Mouse (Mus musculus) hindbrain, embryonic 10.5 days (tissue): Measurements from ENCODE around the gene Syt15. TPM values are rescaled to one million over a fixed set of nuclear protein-coding genes. Genes with fewer than 3 reads are reported as not detected.

Experiments used
- DNase-seq: peaks from one replicate; pipeline ENCODE4 v3.0.0-alpha.2; 2017; ENCODE audit warnings: low spot score
- H3K27ac ChIP-seq: fragments of 300-500 bp; sonication (generic); 2 replicates; pipeline ENCODE4 v1.5.1; 2016; ENCODE audit warnings: mild to moderate bottlenecking, moderate library complexity
- H3K27me3 ChIP-seq: fragments of 300-500 bp; sonication (generic); 2 replicates; pipeline ENCODE4 v1.6.1; 2016; ENCODE audit warnings: mild to moderate bottlenecking; ENCODE audit not compliant: poor library complexity, insufficient read depth, severe bottlenecking
- H3K36me3 ChIP-seq: fragments of 300-500 bp; sonication (generic); 2 replicates; pipeline ENCODE4 v1.6.1; 2016; ENCODE audit warnings: mild to moderate bottlenecking, moderate library complexity
- H3K4me1 ChIP-seq: fragments of 300-500 bp; sonication (generic); replicated peaks from 2 replicates; pipeline ENCODE4 v1.6.1; 2016; ENCODE audit warnings: mild to moderate bottlenecking
- H3K4me3 ChIP-seq: fragments of 300-500 bp; sonication (generic); 2 replicates; pipeline ENCODE4 v1.5.1; 2016; ENCODE audit warnings: mild to moderate bottlenecking, moderate library complexity
- H3K9me3 ChIP-seq: fragments of 300-500 bp; sonication (generic); 2 replicates; pipeline ENCODE4 v1.6.1; 2016; ENCODE audit warnings: mild to moderate bottlenecking, moderate library complexity
- WGBS: fragments of 180-500 bp; shearing (Covaris S2); methylation state at CpG from one replicate; pipeline ENCODE4 v1.1.7; 2016; 5-methylcytosine and 5-hydroxymethylcytosine counted together
- polyA plus RNA-seq: library from polyadenylated mRNA; unstranded; fragments of >200 nt; fragmentation: Nextera tagmentation; extraction: Ambion mirVana; gene quantifications from 2 replicates; pipeline ENCODE4 v1.2.1, GENCODE M21; 2016

The Syt15 gene
- 0.14 and 0.17 TPM in 2 replicates for polyA plus RNA-seq

- WGBS = 75% methylated on average over 6 of the region's 6 CpGs
- no peaks in the 10 kb centered on the region for H3K36me3 ChIP-seq
- peak within 1 kb of the TSS; percentile 45 for H3K4me3 ChIP-seq
- H3K27ac ChIP-seq = no peak within 1 kb of the TSS; the same call in 1 of the 2 replicates
- H3K4me1 ChIP-seq = peaks cover 5% of the 10 kb centered on the region
- H3K27me3 ChIP-seq = peaks cover 47% of the 10 kb centered on the region
- no peak for DNase-seq
- no peaks in the 10 kb centered on the region for H3K9me3 ChIP-seq
These were observed at the start of gene Syt15 for GRCm38 (mm10) chr14:34219295-34219694. Gene Syt15, plus strand, starts transcription at chr14:34219595.

GRCm38 (mm10) chr14:34171107-34171506, 48.3 kb upstream of the Syt15 start:
- no peak overlapping the region for H3K4me3 ChIP-seq
- no peak for DNase-seq
- H3K27ac ChIP-seq = no peak overlapping the region
- H3K36me3 ChIP-seq = no peaks in the 10 kb centered on the region
- no peaks in the 10 kb centered on the region for H3K27me3 ChIP-seq
- H3K9me3 ChIP-seq = no peaks in the 10 kb centered on the region
- H3K4me1 ChIP-seq = no peaks in the 10 kb centered on the region
- 92% methylated on average over 3 of the region's 3 CpGs for WGBS

- Histone ChIP-seq H3K4me3 (no peak overlapping the region), H3K36me3 (no peaks in the 10 kb centered on the region), H3K27ac (no peak overlapping the region), H3K27me3 (no peaks in the 10 kb centered on the region), H3K9me3 (0 out of 2 replicates have a peak, but pooled peaks cover 10% of the 10 kb centered on the region), H3K4me1 (no peaks in the 10 kb centered on the region)
- DNase-seq = no peak
- WGBS = 93% methylated on average over 3 of the region's 3 CpGs
These were observed 40.0 kb upstream of the Syt15 start for GRCm38 (mm10) chr14:34179351-34179750.

- no peaks in the 10 kb centered on the region for H3K36me3 ChIP-seq
- no peak for DNase-seq
- WGBS = 94% methylated on average over 1 of the region's 1 CpGs
- 0 out of 2 replicates have a peak, but pooled peaks cover 10% of the 10 kb centered on the region for H3K9me3 ChIP-seq
- H3K27ac ChIP-seq = no peak overlapping the region
- no peaks in the 10 kb centered on the region for H3K4me1 ChIP-seq
- H3K4me3 ChIP-seq = no peak overlapping the region
- H3K27me3 ChIP-seq = no peaks in the 10 kb centered on the region
These were observed 36.3 kb upstream of the Syt15 start for GRCm38 (mm10) chr14:34183101-34183500.

- H3K27ac ChIP-seq = no peak overlapping the region
- no peaks in the 10 kb centered on the region for H3K9me3 ChIP-seq
- no peak overlapping the region for H3K4me3 ChIP-seq
- H3K36me3 ChIP-seq = no peaks in the 10 kb centered on the region
- H3K4me1 ChIP-seq = no peaks in the 10 kb centered on the region
- no peaks in the 10 kb centered on the region for H3K27me3 ChIP-seq
- 59% methylated on average over 5 of the region's 5 CpGs for WGBS
- peak; percentile 27 for DNase-seq
These were observed 30.8 kb upstream of the Syt15 start for GRCm38 (mm10) chr14:34188629-34189028.

GRCm38 (mm10) chr14:34190361-34190760, 29.0 kb upstream of the Syt15 start:
- Histone ChIP-seq H3K36me3 (no peaks in the 10 kb centered on the region), H3K27me3 (0 out of 2 replicates have a peak, but pooled peaks cover 7% of the 10 kb centered on the region), H3K4me3 (no peak overlapping the region), H3K4me1 (no peaks in the 10 kb centered on the region), H3K27ac (no peak overlapping the region), H3K9me3 (no peaks in the 10 kb centered on the region)
- no peak for DNase-seq
- 71% methylated on average over 7 of the region's 7 CpGs for WGBS

GRCm38 (mm10) chr14:34193879-34194278, 25.5 kb upstream of the Syt15 start:
- no peak for DNase-seq
- no peak overlapping the region for H3K4me3 ChIP-seq
- H3K27ac ChIP-seq = no peak overlapping the region
- no peaks in the 10 kb centered on the region for H3K36me3 ChIP-seq
- H3K9me3 ChIP-seq = no peaks in the 10 kb centered on the region
- H3K27me3 ChIP-seq = peaks cover 14% of the 10 kb centered on the region; the same call in 1 of the 2 replicates
- 0 out of 2 replicates have a peak, but pooled peaks cover 5% of the 10 kb centered on the region for H3K4me1 ChIP-seq
- 82% methylated on average over 4 of the region's 4 CpGs for WGBS

- H3K27me3 ChIP-seq = peaks cover 30% of the 10 kb centered on the region
- no peaks in the 10 kb centered on the region for H3K9me3 ChIP-seq
- no peak overlapping the region for H3K27ac ChIP-seq
- WGBS = 91% methylated on average over 15 of the region's 15 CpGs
- no peaks in the 10 kb centered on the region for H3K36me3 ChIP-seq
- H3K4me1 ChIP-seq = peaks cover 6% of the 10 kb centered on the region
- DNase-seq = no peak
- H3K4me3 ChIP-seq = no peak overlapping the region
These were observed 23.9 kb upstream of the Syt15 start for GRCm38 (mm10) chr14:34195466-34195865.

- Histone ChIP-seq H3K9me3 (no peaks in the 10 kb centered on the region), H3K36me3 (no peaks in the 10 kb centered on the region), H3K4me3 (no peak overlapping the region), H3K27me3 (peaks cover 41% of the 10 kb centered on the region), H3K27ac (no peak overlapping the region; the same call in 1 of the 2 replicates), H3K4me1 (peaks cover 19% of the 10 kb centered on the region)
- DNase-seq = no peak
- 43% methylated on average over 4 of the region's 4 CpGs for whole genome bisulfite sequencing
These were observed 22.7 kb upstream of the Syt15 start for GRCm38 (mm10) chr14:34196706-34197105.

GRCm38 (mm10) chr14:34200738-34201230, 18.6 kb upstream of the Syt15 start:
- WGBS = 3% methylated on average over 19 of the region's 19 CpGs
- Histone ChIP-seq H3K27ac (peak overlapping the region; percentile 73), H3K4me1 (peaks cover 20% of the 10 kb centered on the region), H3K27me3 (peaks cover 52% of the 10 kb centered on the region), H3K36me3 (no peaks in the 10 kb centered on the region), H3K4me3 (peak overlapping the region; percentile 84), H3K9me3 (no peaks in the 10 kb centered on the region)
- peak; percentile 41 for DNase-seq

- peaks cover 17% of the 10 kb centered on the region for H3K4me1 ChIP-seq
- no peaks in the 10 kb centered on the region for H3K9me3 ChIP-seq
- H3K27ac ChIP-seq = peak within 1 kb of the TSS; percentile 73
- DNase-seq = peak; percentile 54
- no peaks in the 10 kb centered on the region for H3K36me3 ChIP-seq
- H3K27me3 ChIP-seq = peaks cover 52% of the 10 kb centered on the region
- 3% methylated on average over 48 of the region's 52 CpGs for WGBS
- H3K4me3 ChIP-seq = peak within 1 kb of the TSS; percentile 84
These were observed 18.0 kb upstream of the Syt15 start, which contains the start of gene Gprin2 for GRCm38 (mm10) chr14:34201231-34202035. Gene Gprin2, minus strand, starts transcription at chr14:34201653.

GRCm38 (mm10) chr14:34207996-34208395, 11.4 kb upstream of the Syt15 start:
- H3K4me1 ChIP-seq = no peaks in the 10 kb centered on the region
- H3K9me3 ChIP-seq = no peaks in the 10 kb centered on the region
- H3K27me3 ChIP-seq = peaks cover 6% of the 10 kb centered on the region; the same call in 1 of the 2 replicates
- DNase-seq = no peak
- no peak overlapping the region for H3K27ac ChIP-seq
- 83% methylated on average over 6 of the region's 6 CpGs for WGBS
- H3K36me3 ChIP-seq = no peaks in the 10 kb centered on the region
- H3K4me3 ChIP-seq = no peak overlapping the region

GRCm38 (mm10) chr14:34208651-34209050, 10.7 kb upstream of the Syt15 start:
- H3K4me1 ChIP-seq = no peaks in the 10 kb centered on the region
- H3K27ac ChIP-seq = no peak overlapping the region
- 54% methylated on average over 2 of the region's 2 CpGs for WGBS
- DNase-seq = no peak
- H3K36me3 ChIP-seq = no peaks in the 10 kb centered on the region
- no peak overlapping the region for H3K4me3 ChIP-seq
- H3K9me3 ChIP-seq = no peaks in the 10 kb centered on the region
- no peaks in the 10 kb centered on the region for H3K27me3 ChIP-seq
